ENCODE assay signal across 8 mouse cellular contexts in the genomic region with DNA sequence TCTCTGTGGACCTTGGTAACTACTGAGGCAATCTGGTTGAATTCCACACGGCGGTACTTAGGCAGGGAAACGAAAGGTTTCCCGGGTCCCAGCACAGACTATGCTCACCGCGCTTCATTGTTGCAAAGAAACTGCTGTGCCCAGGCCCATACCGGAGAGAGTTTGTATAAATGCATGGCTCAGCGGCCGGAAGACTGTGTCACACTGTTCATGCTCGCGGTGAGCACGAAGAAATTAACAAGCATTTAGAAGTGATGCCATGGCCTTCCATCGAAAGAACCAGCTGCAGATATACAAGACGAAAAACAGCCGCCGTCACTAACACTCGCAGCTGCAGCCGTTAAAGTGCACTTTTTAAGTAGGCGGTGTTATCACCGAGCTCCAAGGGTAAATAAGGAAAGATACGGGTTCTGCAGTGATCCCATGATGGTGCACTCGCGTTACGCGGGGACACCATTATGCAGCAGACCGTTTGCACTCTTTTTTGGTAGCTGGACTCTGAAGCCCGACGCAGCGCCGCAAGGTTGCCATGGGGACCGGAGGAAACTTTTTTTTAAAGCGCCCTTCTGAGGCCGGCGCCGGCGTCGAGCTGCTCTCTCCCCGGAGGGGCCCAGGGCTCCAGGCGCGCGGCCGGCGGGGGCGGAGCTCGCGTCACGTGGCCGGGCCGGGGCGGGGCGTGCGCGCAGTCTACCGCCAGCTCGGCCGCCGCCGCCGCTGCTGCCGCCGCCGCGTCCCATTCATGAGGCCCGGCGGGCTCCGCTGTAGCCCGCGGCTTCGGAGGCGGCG. TPM values are rescaled to one million over a fixed set of nuclear protein-coding genes. Genes with fewer than 3 reads are reported as not detected.
DNase-seq lines count a peak whose midpoint lies in the region; ATAC-seq and TF ChIP-seq lines count a peak whose summit lies in the region.

No protein-coding gene starts in this region.

- peak overlapping the region; percentile 59 for H3K27ac ChIP-seq in bone marrow macrophage, adult 2 months (ENCODE audit: insufficient read depth, low read depth, low read length)
- H3K27ac ChIP-seq in embryonic facial prominence, embryonic 15.5 days (replicated peaks), result peak overlapping the region; percentile 89
- peak overlapping the region; percentile 97 for H3K27ac ChIP-seq in heart, embryonic 10.5 days
- H3K27ac ChIP-seq in kidney, embryonic 14.5 days (ENCODE audit: low read depth, low read length), result peak overlapping the region; percentile 93
- H3K27ac ChIP-seq in limb, embryonic 15.5 days, result peak overlapping the region; percentile 91
- H3K27ac ChIP-seq in midbrain, postnatal 0 days (ENCODE audit: low read depth, low read length), result peak overlapping the region; percentile 87

- peak overlapping the region; percentile 64 for H3K4me3 ChIP-seq in bone marrow macrophage, adult 2 months (ENCODE audit: insufficient read depth, low read length)
- peak overlapping the region; percentile 65 for H3K4me3 ChIP-seq in embryonic facial prominence, embryonic 15.5 days (replicated peaks)
- H3K4me3 ChIP-seq in heart, embryonic 10.5 days, result peak overlapping the region; percentile 95
- H3K4me3 ChIP-seq in kidney, embryonic 14.5 days (ENCODE audit: low read length), result peak overlapping the region; percentile 89
- peak overlapping the region; percentile 88 for H3K4me3 ChIP-seq in limb, embryonic 15.5 days
- peak overlapping the region; percentile 91 for H3K4me3 ChIP-seq in midbrain, postnatal 0 days (ENCODE audit: low read depth, low read length)

- peak overlapping the region; percentile 82 for H3K4me2 ChIP-seq in embryonic facial prominence, embryonic 15.5 days (replicated peaks)
- H3K4me2 ChIP-seq in kidney, embryonic 14.5 days (replicated peaks; ENCODE audit: low read depth, low read length), result peak overlapping the region; percentile 90
- peak overlapping the region; percentile 71 for H3K4me2 ChIP-seq in limb, embryonic 15.5 days
- H3K4me2 ChIP-seq in midbrain, postnatal 0 days (ENCODE audit: low read depth, low read length, poor library complexity, severe bottlenecking), result peak overlapping the region; percentile 76

- no peak for TF ChIP-seq CTCF in bone marrow macrophage, adult 2 months (IDR thresholded peaks at IDR 0.05; ENCODE audit: low read depth, low read length)
- no peak for TF ChIP-seq CTCF in midbrain, postnatal 0 days (IDR thresholded peaks at IDR 0.05)

- WGBS in embryonic facial prominence, embryonic 15.5 days, result under 1% methylated on average over 71 of the region's 71 CpGs
- WGBS in heart, embryonic 10.5 days, result under 1% methylated on average over 70 of the region's 71 CpGs
- WGBS in kidney, embryonic 14.5 days, result under 1% methylated on average over 70 of the region's 71 CpGs
- WGBS in limb, embryonic 15.5 days, result under 1% methylated on average over 51 of the region's 71 CpGs
- under 1% methylated on average over 60 of the region's 71 CpGs for WGBS in midbrain, postnatal 0 days

- no peak for TF ChIP-seq POLR2A in bone marrow macrophage, adult 2 months (IDR thresholded peaks at IDR 0.05; ENCODE audit: borderline replicate concordance, low read depth, low read length)

- ATAC-seq in embryonic facial prominence, embryonic 15.5 days (ENCODE audit: insufficient number of reproducible peaks, low FRiP score, low TSS enrichment, low read depth), result peak; percentile 95
- peak; percentile 97 for ATAC-seq in kidney, embryonic 14.5 days (ENCODE audit: low FRiP score, low TSS enrichment)
- peak; percentile 93 for ATAC-seq in limb, embryonic 15.5 days (ENCODE audit: insufficient number of reproducible peaks, low FRiP score, low TSS enrichment, low read depth)
- peak; percentile 98 for ATAC-seq in midbrain, postnatal 0 days (ENCODE audit: low FRiP score)

- no peaks in the 10 kb centered on the region for H3K27me3 ChIP-seq in embryonic facial prominence, embryonic 15.5 days
- no peaks in the 10 kb centered on the region for H3K27me3 ChIP-seq in heart, embryonic 10.5 days (ENCODE audit: insufficient read depth, poor library complexity, severe bottlenecking)
- H3K27me3 ChIP-seq in kidney, embryonic 14.5 days (ENCODE audit: control insufficient read depth, insufficient read depth, low read length), result no peaks in the 10 kb centered on the region
- no peaks in the 10 kb centered on the region for H3K27me3 ChIP-seq in limb, embryonic 15.5 days
- H3K27me3 ChIP-seq in midbrain, postnatal 0 days (ENCODE audit: insufficient read depth, low read length), result no peaks in the 10 kb centered on the region

- peak; percentile 93 to 95 for DNase-seq in B cell, adult 2 months
- DNase-seq in heart, embryonic 10.5 days (ENCODE audit: low spot score), result peak; percentile 94
- DNase-seq in midbrain, postnatal 0 days (ENCODE audit: low spot score), result peak; percentile 90
- peak; percentile 93 to 94 for DNase-seq in spleen, postnatal 10 days (ENCODE audit: low spot score in 2 of 2)

- peaks cover 42% of the 10 kb centered on the region for H3K4me1 ChIP-seq in bone marrow macrophage, adult 2 months (ENCODE audit: control insufficient read depth, insufficient read depth, low read length)
- H3K4me1 ChIP-seq in embryonic facial prominence, embryonic 15.5 days, result peaks cover 35% of the 10 kb centered on the region
- H3K4me1 ChIP-seq in heart, embryonic 10.5 days, result peaks cover 48% of the 10 kb centered on the region
- H3K4me1 ChIP-seq in kidney, embryonic 14.5 days (ENCODE audit: control insufficient read depth, insufficient read depth, low read length), result peaks cover 45% of the 10 kb centered on the region
- H3K4me1 ChIP-seq in limb, embryonic 15.5 days, result peaks cover 25% of the 10 kb centered on the region
- peaks cover 6% of the 10 kb centered on the region for H3K4me1 ChIP-seq in midbrain, postnatal 0 days (ENCODE audit: insufficient read depth, low read length)

- no peaks in the 10 kb centered on the region for H3K9me3 ChIP-seq in embryonic facial prominence, embryonic 15.5 days (replicated peaks)
- H3K9me3 ChIP-seq in heart, embryonic 10.5 days, result no peaks in the 10 kb centered on the region
- H3K9me3 ChIP-seq in kidney, embryonic 14.5 days (ENCODE audit: control insufficient read depth, low read length), result no peaks in the 10 kb centered on the region
- H3K9me3 ChIP-seq in limb, embryonic 15.5 days, result no peaks in the 10 kb centered on the region
- no peaks in the 10 kb centered on the region for H3K9me3 ChIP-seq in midbrain, postnatal 0 days (ENCODE audit: low read length)

- H3K9ac ChIP-seq in embryonic facial prominence, embryonic 15.5 days, result peak overlapping the region; percentile 74
- peak overlapping the region; percentile 97 for H3K9ac ChIP-seq in kidney, embryonic 14.5 days (ENCODE audit: low read depth, low read length)
- peak overlapping the region; percentile 95 for H3K9ac ChIP-seq in limb, embryonic 15.5 days
- peak overlapping the region; percentile 90 for H3K9ac ChIP-seq in midbrain, postnatal 0 days (replicated peaks; ENCODE audit: low read length, poor library complexity, severe bottlenecking)

- H3K36me3 ChIP-seq in embryonic facial prominence, embryonic 15.5 days, result no peaks in the 10 kb centered on the region
- H3K36me3 ChIP-seq in heart, embryonic 10.5 days, result no peaks in the 10 kb centered on the region
- H3K36me3 ChIP-seq in kidney, embryonic 14.5 days (ENCODE audit: control insufficient read depth, insufficient read depth, low read length), result no peaks in the 10 kb centered on the region
- H3K36me3 ChIP-seq in limb, embryonic 15.5 days, result no peaks in the 10 kb centered on the region
- no peaks in the 10 kb centered on the region for H3K36me3 ChIP-seq in midbrain, postnatal 0 days (ENCODE audit: insufficient read depth, low read length)

RNA-seq across cellular contexts. Expression of a gene that starts 0.7 kb away (rescaled TPM):
- polyA plus RNA-seq in bone marrow macrophage, adult 2 months (2012; ENCODE audit: insufficient read depth, insufficient read length, missing spikeins), result 122 and 133 TPM in 2 replicates
- polyA plus RNA-seq in embryonic facial prominence, embryonic 15.5 days (2015; fragmentation: Nextera tagmentation; extraction: Ambion mirVana), result 35.3 and 37.3 TPM in 2 replicates
- 20.9 and 24.2 TPM in 2 replicates for polyA plus RNA-seq in heart, embryonic 10.5 days (2016; fragmentation: Nextera tagmentation; extraction: Ambion mirVana)
- polyA plus RNA-seq in kidney, embryonic 14.5 days (2014; fragmentation: Nextera tagmentation; extraction: Ambion mirVana), result 54.9 and 93.2 TPM in 2 replicates
- polyA plus RNA-seq in limb, embryonic 15.5 days (2015; fragmentation: Nextera tagmentation; extraction: Ambion mirVana), result 31.9 and 32.6 TPM in 2 replicates
- total RNA-seq in midbrain, postnatal 0 days (2014; rRNA removed), result 53.4 and 61.7 TPM in 2 replicates
- polyA plus RNA-seq in midbrain, postnatal 0 days (2015; fragmentation: Nextera tagmentation; extraction: Ambion mirVana), result 33.0 and 39.1 TPM in 2 replicates

Comparison
In these comparisons a context has a peak if more than half of its experiments do, and no peak if none do; other contexts are left out.
1. Peak in every context shown above with its lines: DNase-seq, ATAC-seq, H3K4me3 ChIP-seq and H3K27ac ChIP-seq.